In the genomic region with DNA sequence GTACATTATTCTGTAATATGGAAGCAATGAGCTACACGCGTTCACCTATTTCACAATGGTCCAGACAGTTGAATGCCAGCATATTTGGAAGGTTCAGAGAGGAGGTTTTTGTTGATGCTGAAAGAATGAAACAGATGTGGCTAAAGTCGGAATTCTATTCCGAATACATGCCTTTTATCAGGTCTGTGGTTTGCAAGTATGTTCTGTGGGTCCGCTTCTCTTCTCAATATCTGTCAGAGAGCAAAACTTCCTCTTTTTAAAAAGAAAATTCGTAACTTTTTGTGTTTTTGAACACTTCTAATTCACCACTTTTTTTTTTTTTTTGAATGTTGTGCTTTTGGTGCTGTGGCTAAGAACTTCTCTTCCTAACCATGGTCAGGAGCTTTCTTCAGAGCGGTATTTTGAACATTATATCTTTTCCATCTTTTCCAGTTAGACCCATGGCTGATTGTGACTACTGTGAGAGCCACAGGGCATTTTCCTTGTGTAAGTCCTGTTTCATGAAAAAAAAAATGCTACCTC, we compare ENCODE assay signal across 18 mouse cellular contexts. TPM values are rescaled to one million over a fixed set of nuclear protein-coding genes. Genes with fewer than 3 reads are reported as not detected.
"Had no signal": no experiment of that assay in that cellular context is flagged by ENCODE, and none has a peak within 500 bp of the region (broad histone marks: within the 10 kb centered on the region; RNA-seq: fewer than 3 reads in every experiment).

No protein-coding gene starts in this region.

- H3K27me3 ChIP-seq: lung, embryonic 15.5 days; neural tube, embryonic 13.5 days; stomach, embryonic 15.5 days had no signal

- H3K9ac ChIP-seq: liver, embryonic 13.5 days; liver, postnatal 0 days; lung, embryonic 15.5 days; neural tube, embryonic 13.5 days; stomach, embryonic 15.5 days had no signal

- H3K4me1 ChIP-seq: limb, embryonic 10.5 days; liver, embryonic 13.5 days; stomach, embryonic 15.5 days had no signal

- H3K9me3 ChIP-seq: limb, embryonic 10.5 days; liver, embryonic 13.5 days; lung, embryonic 15.5 days; neural tube, embryonic 13.5 days; stomach, embryonic 15.5 days had no signal

- H3K4me3 ChIP-seq: layer of hippocampus, adult 2 months; left cerebral cortex, adult 2 months; limb, embryonic 10.5 days; liver, embryonic 13.5 days; lung, embryonic 15.5 days; neural tube, embryonic 13.5 days; stomach, embryonic 15.5 days had no signal

- DNase-seq: kidney, adult 9 months; kidney, postnatal 4 days; liver, embryonic 13.5 days; liver, postnatal 0 days; lung, postnatal 14 days; retina, postnatal 1 day; right cerebral cortex, postnatal 14 days; thymus, postnatal 36 days had no signal

- H3K27ac ChIP-seq: kidney, postnatal 0 days; layer of hippocampus, adult 2 months; left cerebral cortex, adult 2 months; limb, embryonic 10.5 days; liver, embryonic 13.5 days; lung, embryonic 15.5 days; macrophage; neural tube, embryonic 13.5 days; stomach, embryonic 15.5 days had no signal

- H3K36me3 ChIP-seq: limb, embryonic 10.5 days; liver, embryonic 13.5 days; lung, embryonic 15.5 days; neural tube, embryonic 13.5 days; stomach, embryonic 15.5 days had no signal

- ATAC-seq: liver, postnatal 0 days; midbrain, embryonic 16.5 days had no signal

RNA-seq across cellular contexts. Expression of gene A930002H24Rik, which starts 6.5 kb away (rescaled TPM):
- total RNA-seq: layer of hippocampus, adult 2 months; left cerebral cortex, adult 2 months; left cerebral cortex, postnatal 14 days had no signal
- polyA plus RNA-seq: macrophage had no signal
